Mouse (Mus musculus): ENCODE measurements at regions not wholly inside any gene's neighbourhood (a gene's known extent, or its start where the extent isn't known, plus 50 kb on each side); places are given as distances from the start of the nearest gene placed in this dataset.

DNA sequence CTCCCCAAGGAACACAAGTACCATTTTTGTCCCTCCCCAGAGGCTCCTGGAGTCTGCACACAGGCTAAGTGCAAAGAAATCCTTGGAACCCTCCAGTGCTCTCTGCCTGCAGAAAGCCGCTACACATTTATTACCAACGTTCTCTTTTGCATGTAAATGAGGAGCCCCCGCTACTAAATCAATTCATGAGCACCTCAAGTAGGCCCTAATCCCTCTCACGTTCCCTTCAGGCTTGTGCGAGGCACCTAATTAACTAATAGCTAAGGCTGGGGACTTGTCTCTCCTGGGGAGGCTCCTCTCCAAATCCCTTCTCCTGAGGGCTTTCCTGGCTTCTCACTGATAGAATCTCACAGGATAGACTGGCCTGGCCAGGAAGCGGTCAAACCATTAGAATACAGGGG lies 568.6 kb upstream of the Adam5 start:
- TF ChIP-seq CTCF (IDR thresholded peaks at IDR 0.05; ENCODE audit: extremely low read depth, insufficient read depth, low read length) (no peak), POLR2A (IDR thresholded peaks at IDR 0.05; ENCODE audit: extremely low read depth, insufficient read depth, low read length) (no peak)
